Mouse (Mus musculus) CH12.LX (cell line): ENCODE data around the gene Acoxl.

Experiments
- BHLHE40 ChIP-seq: IDR thresholded peaks from 2 replicates; pipeline ENCODE4 v1.6.1; 2011; ENCODE audit warnings: mild to moderate bottlenecking, low read depth, low read length, improper control_type of control experiment
- CTCF ChIP-seq, 2 experiments: IDR thresholded peaks in 1 of 2; conservative IDR thresholded peaks in 1 of 2; 2 replicates each; pipeline ENCODE4 v1.5.1; 2011 to 2012; ENCODE audit warnings: low read depth in 2 of 2, low read length in 2 of 2, improper control_type of control experiment in 1 of 2, inconsistent platforms in 1 of 2, mild to moderate bottlenecking in 1 of 2, moderate library complexity in 1 of 2
- GABPA ChIP-seq: IDR thresholded peaks from 2 replicates; pipeline ENCODE4 v1.6.1; 2012; ENCODE audit warnings: low read depth, low read length, improper control_type of control experiment, inconsistent platforms; ENCODE audit not compliant: insufficient replicate concordance
- JUND ChIP-seq: conservative IDR thresholded peaks from 2 replicates; pipeline ENCODE4 v1.6.1; 2011; ENCODE audit warnings: low read depth, low read length, improper control_type of control experiment
- MEF2A ChIP-seq: IDR thresholded peaks from 2 replicates; pipeline ENCODE4 v1.6.1; 2014; ENCODE audit warnings: low read depth, mild to moderate bottlenecking, inconsistent platforms, low read length, improper control_type of control experiment, borderline replicate concordance
- NELFE ChIP-seq: IDR thresholded peaks from 2 replicates; pipeline ENCODE4 v1.6.1; 2011; ENCODE audit warnings: low read depth, low read length, improper control_type of control experiment
- SIN3A ChIP-seq: IDR thresholded peaks from 2 replicates; pipeline ENCODE4 v1.6.1; 2012; ENCODE audit warnings: low read length, improper control_type of control experiment, inconsistent platforms
- USF1 ChIP-seq: IDR thresholded peaks from 2 replicates; pipeline ENCODE4 v1.6.1; 2014; ENCODE audit warnings: low read depth, mild to moderate bottlenecking, inconsistent platforms, low read length, improper control_type of control experiment

DNA sequence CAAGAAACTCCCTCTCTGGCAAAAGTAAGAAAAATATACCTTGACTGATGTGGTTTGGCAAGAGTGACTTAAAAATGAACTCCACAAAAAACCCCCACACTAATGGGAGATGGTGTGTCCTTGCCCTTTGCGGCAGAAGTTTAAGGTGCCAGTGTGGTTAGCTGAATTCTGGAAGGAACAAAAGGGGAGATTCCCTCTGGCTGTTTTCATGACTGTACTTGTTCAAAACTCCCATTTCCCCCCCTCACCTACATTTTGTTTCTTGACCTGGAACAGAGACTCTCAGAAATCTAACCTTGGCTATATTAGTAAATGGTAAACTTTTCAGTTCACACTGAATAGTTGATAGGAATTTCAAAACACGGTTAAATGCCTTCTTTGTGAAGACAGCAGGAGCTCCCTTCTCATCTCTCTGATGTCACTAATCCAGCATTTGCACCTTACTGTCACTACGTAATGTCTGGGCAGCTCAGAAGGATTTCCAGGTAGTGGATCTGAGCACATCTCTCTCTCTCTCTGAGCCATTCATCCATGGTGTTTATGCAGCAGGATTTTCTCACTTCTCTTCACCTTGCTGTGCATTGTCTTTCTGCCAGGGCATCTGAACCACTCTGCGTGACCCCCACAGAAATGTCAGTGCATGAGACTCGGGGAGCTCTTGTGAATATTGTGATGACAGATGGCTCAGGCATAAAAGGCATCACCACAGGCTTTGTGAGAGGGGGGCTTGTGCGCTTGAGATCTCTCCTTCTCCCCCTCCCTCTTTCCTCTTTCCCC is 91.5 kb downstream of the Acoxl start:
- no peak for TF ChIP-seq SIN3A
- TF ChIP-seq CTCF (conservative IDR thresholded peaks at IDR 0.05 in 1 of 2, IDR thresholded peaks at IDR 0.05 in 1 of 2; ENCODE audit: low read depth in 2 of 2, low read length in 2 of 2), result no peak
- TF ChIP-seq USF1, result no peak
- TF ChIP-seq GABPA, result no peak
- TF ChIP-seq JUND, result no peak
- TF ChIP-seq BHLHE40, result 0 out of 2 replicates have a peak, but pooled peaks have one; percentile 30
- TF ChIP-seq NELFE, result no peak
- 0 out of 2 replicates have a peak, but pooled peaks have one; percentile 30 for TF ChIP-seq MEF2A
